Mouse (Mus musculus) lung, adult 2 months (tissue): Measurements from ENCODE around the gene Trcg1.

Experiments
- CTCF ChIP-seq: fragments of 200-500 bp; IDR thresholded peaks from 2 replicates; pipeline ENCODE4 v1.5.1; 2011; ENCODE audit warnings: mild to moderate bottlenecking, low read length, control low read depth; ENCODE audit not compliant: insufficient read depth
- POLR2A ChIP-seq: fragments of 200-500 bp; IDR thresholded peaks from 2 replicates; pipeline ENCODE4 v1.6.1; 2011; ENCODE audit warnings: low read depth, mild to moderate bottlenecking, control low read depth, low read length, borderline replicate concordance; ENCODE audit errors: extremely low read depth

- TF ChIP-seq POLR2A (no peak), CTCF (no peak)
Observed at GRCm38 (mm10) chr9:57238220-57238619, 1.9 kb downstream of the Trcg1 start.
